Mouse (Mus musculus) layer of hippocampus, postnatal 25 days (tissue): Measurements from ENCODE around the gene Hormad2. TPM values are rescaled to one million over a fixed set of nuclear protein-coding genes. Genes with fewer than 3 reads are reported as not detected.

ENCODE experiments used
- DNase-seq, 2 experiments: peaks; one replicate each; pipeline ENCODE4 v3.0.0; 2022; ENCODE audit warnings: mixed read lengths in 2 of 2, low spot score in 1 of 2; ENCODE audit errors: extremely low spot score in 1 of 2
- total RNA-seq, 2 experiments: library from RNA; stranded (reverse); gene quantifications; 2 replicates each; pipeline ENCODE4 v1.2.3; 2021

The Hormad2 gene
- under 1 TPM in 1 of 2 experiments, not detected in 1; 0.45 TPM for total RNA-seq

GRCm38 (mm10) chr11:4440978-4441377, at the start of gene Hormad2:
Hormad2 (minus strand) TSS chr11:4441105.
- no peak for DNase-seq

- no peak for DNase-seq
Observed at GRCm38 (mm10) chr11:4489207-4489606, 48.3 kb upstream of the Hormad2 start.

- DNase-seq, result no peak
Observed at GRCm38 (mm10) chr11:4488798-4489197, 47.9 kb upstream of the Hormad2 start.

- no peak for DNase-seq
Observed at GRCm38 (mm10) chr11:4488367-4488766, 47.5 kb upstream of the Hormad2 start.

- DNase-seq, result no peak
Observed at GRCm38 (mm10) chr11:4487401-4487965, 46.6 kb upstream of the Hormad2 start.

- no peak for DNase-seq
Observed at GRCm38 (mm10) chr11:4484541-4484940, 43.6 kb upstream of the Hormad2 start.

GRCm38 (mm10) chr11:4482641-4483040, 41.7 kb upstream of the Hormad2 start:
- no peak for DNase-seq

GRCm38 (mm10) chr11:4476184-4476697, 35.3 kb upstream of the Hormad2 start:
- DNase-seq, result no peak

- DNase-seq, result no peak
Observed at GRCm38 (mm10) chr11:4472464-4473179, 31.7 kb upstream of the Hormad2 start.

GRCm38 (mm10) chr11:4471734-4472133, 30.8 kb upstream of the Hormad2 start:
- DNase-seq, result no peak

- no peak for DNase-seq
Observed at GRCm38 (mm10) chr11:4471251-4471650, 30.3 kb upstream of the Hormad2 start.

GRCm38 (mm10) chr11:4469091-4469490, 28.2 kb upstream of the Hormad2 start:
- DNase-seq, result no peak

GRCm38 (mm10) chr11:4467436-4467835, 26.5 kb upstream of the Hormad2 start:
- no peak for DNase-seq

- DNase-seq, result no peak
Observed at GRCm38 (mm10) chr11:4466191-4466590, 25.3 kb upstream of the Hormad2 start.

GRCm38 (mm10) chr11:4464616-4465015, 23.7 kb upstream of the Hormad2 start:
- DNase-seq, result no peak

GRCm38 (mm10) chr11:4464186-4464585, 23.3 kb upstream of the Hormad2 start:
- no peak for DNase-seq

- DNase-seq, result no peak
Observed at GRCm38 (mm10) chr11:4462868-4463267, 22.0 kb upstream of the Hormad2 start.

- no peak for DNase-seq
Observed at GRCm38 (mm10) chr11:4461154-4461553, 20.2 kb upstream of the Hormad2 start.

- no peak for DNase-seq
Observed at GRCm38 (mm10) chr11:4460615-4461014, 19.7 kb upstream of the Hormad2 start.

- no peak for DNase-seq
Observed at GRCm38 (mm10) chr11:4454895-4455535, 14.1 kb upstream of the Hormad2 start.

GRCm38 (mm10) chr11:4452467-4453184, 11.7 kb upstream of the Hormad2 start:
- no peak for DNase-seq
